Mouse (Mus musculus) hindbrain, embryonic 16.5 days (tissue): ENCODE measurements around the gene Smap2. TPM values are rescaled to one million over a fixed set of nuclear protein-coding genes. Genes with fewer than 3 reads are reported as not detected.

Source experiments
- ATAC-seq: fragments of 200-750 bp; cut with Nextera tagmentation; 2 replicates; pipeline ENCODE4 v1.8.0; 2017; ENCODE audit warnings: moderate TSS enrichment, moderate library complexity
- H3K27ac ChIP-seq: fragments of 300-500 bp; sonication (generic); 2 replicates; pipeline ENCODE4 v1.5.1; 2014; ENCODE audit warnings: low read depth, mild to moderate bottlenecking, control low read depth, low read length, moderate library complexity
- H3K27me3 ChIP-seq: fragments of 300-500 bp; sonication (generic); replicated peaks from 2 replicates; pipeline ENCODE4 v1.6.1; 2014; ENCODE audit warnings: low read length; ENCODE audit not compliant: control insufficient read depth, insufficient read depth
- H3K36me3 ChIP-seq: fragments of 300-500 bp; sonication (generic); 2 replicates; pipeline ENCODE4 v1.6.1; 2014; ENCODE audit warnings: mild to moderate bottlenecking, low read length, moderate library complexity, mixed read lengths; ENCODE audit not compliant: control insufficient read depth, insufficient read depth
- H3K4me1 ChIP-seq: fragments of 300-500 bp; sonication (generic); 2 replicates; pipeline ENCODE4 v1.6.1; 2014; ENCODE audit warnings: low read depth, low read length; ENCODE audit not compliant: control insufficient read depth, insufficient read depth
- H3K4me2 ChIP-seq: fragments of 300-500 bp; sonication (generic); 2 replicates; pipeline ENCODE4 v1.6.1; 2014; ENCODE audit warnings: mild to moderate bottlenecking, low read length, control low read depth, moderate library complexity
- H3K4me3 ChIP-seq: fragments of 300-500 bp; sonication (generic); 2 replicates; pipeline ENCODE4 v1.5.1; 2014; ENCODE audit warnings: mild to moderate bottlenecking, low read length, control low read depth, moderate library complexity
- H3K9ac ChIP-seq: fragments of 300-500 bp; sonication (generic); 2 replicates; pipeline ENCODE4 v1.6.1; 2014; ENCODE audit warnings: low read depth, mild to moderate bottlenecking, control low read depth, low read length, moderate library complexity
- H3K9me3 ChIP-seq: fragments of 300-500 bp; sonication (generic); 2 replicates; pipeline ENCODE4 v1.6.1; 2014; ENCODE audit warnings: mild to moderate bottlenecking, low read length, moderate library complexity; ENCODE audit not compliant: control insufficient read depth
- WGBS: fragments of 180-500 bp; shearing (Covaris S2); extraction: QIAGEN DNeasy Blood & Tissue Kit; methylation state at CpG from one replicate; pipeline ENCODE4 v1.1.7; 2014; 5-methylcytosine and 5-hydroxymethylcytosine counted together
- polyA plus RNA-seq: library from polyadenylated mRNA; unstranded; fragments of >200 nt; fragmentation: Nextera tagmentation; extraction: Ambion mirVana; gene quantifications from 2 replicates; pipeline ENCODE4 v1.2.1, GENCODE M21; 2015

Smap2 gene
- polyA plus RNA-seq, 1 experiment from 2014 or later: 40.9 TPM

DNA sequence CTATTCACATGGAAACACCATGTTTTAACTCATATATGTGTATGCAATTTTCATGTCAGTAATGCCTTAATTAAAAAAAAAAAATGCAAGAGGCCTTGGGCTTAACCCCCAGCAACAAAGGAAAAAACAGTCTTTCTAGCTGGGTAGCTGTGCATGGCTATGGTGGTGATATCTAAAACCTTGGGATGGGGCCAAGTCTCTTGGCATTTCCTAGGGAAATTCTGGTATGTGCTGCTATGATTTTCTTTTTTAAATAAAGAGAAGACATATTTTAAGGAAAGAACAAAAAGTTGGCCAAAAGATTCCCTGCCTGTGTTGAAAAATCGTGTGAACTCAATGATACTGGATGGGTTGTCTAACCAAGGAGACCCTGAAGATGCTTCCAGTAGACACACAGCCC lies 21.1 kb downstream of the Smap2 start:
- Histone ChIP-seq H3K4me2 (no peak overlapping the region), H3K36me3 (no peaks in the 10 kb centered on the region), H3K27ac (no peak overlapping the region), H3K4me3 (no peak overlapping the region), H3K27me3 (no peaks in the 10 kb centered on the region), H3K9me3 (no peaks in the 10 kb centered on the region), H3K4me1 (no peaks in the 10 kb centered on the region), H3K9ac (no peak overlapping the region)
- no peak for ATAC-seq
- WGBS: 74% methylated on average over 1 of the region's 1 CpGs

DNA sequence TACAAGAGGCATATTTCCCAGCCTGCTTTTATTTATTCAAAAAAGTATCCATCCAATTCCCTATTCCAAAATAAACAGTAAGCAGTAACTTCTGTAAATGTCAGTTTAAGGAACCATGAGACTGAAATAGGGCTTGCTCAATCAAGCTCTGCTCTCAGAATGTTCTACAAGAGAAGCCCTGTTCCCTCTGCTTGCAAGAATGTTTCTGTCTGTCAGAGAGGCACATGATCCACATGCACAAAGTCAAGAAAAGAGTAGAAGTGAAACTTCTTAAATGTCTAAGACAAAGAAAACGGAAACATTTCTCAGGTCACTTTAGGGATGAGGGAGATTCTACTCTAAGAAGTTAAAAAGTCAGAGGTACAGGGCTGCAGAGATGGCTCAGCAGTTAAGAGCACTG lies 24.0 kb downstream of the Smap2 start:
- Histone ChIP-seq H3K4me3 (no peak overlapping the region), H3K36me3 (no peaks in the 10 kb centered on the region), H3K9ac (no peak overlapping the region), H3K27ac (no peak overlapping the region), H3K4me2 (no peak overlapping the region), H3K4me1 (no peaks in the 10 kb centered on the region), H3K9me3 (no peaks in the 10 kb centered on the region), H3K27me3 (no peaks in the 10 kb centered on the region)
- no peak for ATAC-seq
- WGBS: 81% methylated on average over 1 of the region's 1 CpGs

DNA sequence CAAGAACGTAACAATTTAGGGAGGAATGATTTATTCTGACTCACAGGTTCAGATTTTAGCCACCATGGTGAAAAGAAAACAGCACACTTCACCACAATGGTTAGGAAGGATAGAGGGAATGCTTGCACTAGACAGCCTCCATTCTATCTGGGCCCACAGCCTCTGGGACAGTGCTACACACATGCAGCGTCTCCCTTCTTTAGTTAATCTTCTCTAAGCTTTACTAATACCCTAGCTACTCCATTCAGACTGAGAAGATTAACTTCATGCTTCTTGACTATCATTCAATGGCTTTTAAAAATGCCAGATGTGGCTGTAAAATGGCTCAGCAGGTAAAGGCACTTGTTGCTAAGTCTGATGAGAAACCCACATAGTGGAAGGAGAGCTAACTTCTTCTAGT lies 24.8 kb downstream of the Smap2 start:
- no peaks in the 10 kb centered on the region for H3K9me3 ChIP-seq
- no peak overlapping the region for H3K9ac ChIP-seq
- H3K4me3 ChIP-seq: no peak overlapping the region
- H3K27ac ChIP-seq: no peak overlapping the region
- no peaks in the 10 kb centered on the region for H3K27me3 ChIP-seq
- H3K4me1 ChIP-seq: no peaks in the 10 kb centered on the region
- H3K4me2 ChIP-seq: no peak overlapping the region
- WGBS: 80% methylated on average over 2 of the region's 2 CpGs
- no peaks in the 10 kb centered on the region for H3K36me3 ChIP-seq
- no peak for ATAC-seq

- no peaks in the 10 kb centered on the region for H3K27me3 ChIP-seq
- H3K4me1 ChIP-seq: no peaks in the 10 kb centered on the region
- no peak for ATAC-seq
- no peak overlapping the region for H3K9ac ChIP-seq
- WGBS: 87% methylated on average over 4 of the region's 4 CpGs
- H3K4me2 ChIP-seq: no peak overlapping the region
- H3K4me3 ChIP-seq: no peak overlapping the region
- peaks cover 6% of the 10 kb centered on the region for H3K36me3 ChIP-seq
- no peaks in the 10 kb centered on the region for H3K9me3 ChIP-seq
- no peak overlapping the region for H3K27ac ChIP-seq
Observed at GRCm38 (mm10) chr4:120987319-120987718, 29.7 kb downstream of the Smap2 start.

- 22% methylated on average over 6 of the region's 6 CpGs for WGBS
Observed at GRCm38 (mm10) chr4:120986446-120986845, 30.6 kb downstream of the Smap2 start.

GRCm38 (mm10) chr4:120978221-120978620 lies 38.8 kb downstream of the Smap2 start:
- Histone ChIP-seq H3K4me3 (no peak overlapping the region), H3K4me1 (no peaks in the 10 kb centered on the region), H3K9me3 (no peaks in the 10 kb centered on the region), H3K4me2 (no peak overlapping the region), H3K27ac (no peak overlapping the region), H3K36me3 (peaks cover 16% of the 10 kb centered on the region), H3K9ac (no peak overlapping the region), H3K27me3 (no peaks in the 10 kb centered on the region)
- 92% methylated on average over 3 of the region's 3 CpGs for WGBS
- ATAC-seq: no peak

More at GRCm38 (mm10) chr4:120986446-120986845, 30.6 kb downstream of the Smap2 start:
- Histone ChIP-seq H3K36me3 (peaks cover 12% of the 10 kb centered on the region), H3K4me1 (no peaks in the 10 kb centered on the region), H3K9me3 (no peaks in the 10 kb centered on the region), H3K4me3 (no peak overlapping the region), H3K27me3 (no peaks in the 10 kb centered on the region), H3K27ac (no peak overlapping the region), H3K9ac (no peak overlapping the region), H3K4me2 (no peak overlapping the region)
- ATAC-seq: peak; percentile 69

GRCm38 (mm10) chr4:120975428-120975734 lies 41.7 kb downstream of the Smap2 start:
- no peak overlapping the region for H3K4me3 ChIP-seq
- no peak for ATAC-seq
- H3K4me2 ChIP-seq: no peak overlapping the region
- 86% methylated on average over 4 of the region's 4 CpGs for WGBS
- no peaks in the 10 kb centered on the region for H3K27me3 ChIP-seq
- no peak overlapping the region for H3K9ac ChIP-seq
- H3K4me1 ChIP-seq: no peaks in the 10 kb centered on the region
- H3K27ac ChIP-seq: no peak overlapping the region
- H3K9me3 ChIP-seq: no peaks in the 10 kb centered on the region
- peaks cover 18% of the 10 kb centered on the region for H3K36me3 ChIP-seq

- Histone ChIP-seq H3K36me3 (peaks cover 18% of the 10 kb centered on the region), H3K27me3 (no peaks in the 10 kb centered on the region), H3K4me1 (no peaks in the 10 kb centered on the region), H3K4me2 (no peak overlapping the region), H3K27ac (no peak overlapping the region), H3K9me3 (no peaks in the 10 kb centered on the region), H3K9ac (no peak overlapping the region), H3K4me3 (no peak overlapping the region)
- no peak for ATAC-seq
- WGBS: 84% methylated on average over 11 of the region's 11 CpGs
Observed at GRCm38 (mm10) chr4:120974711-120975427, 42.2 kb downstream of the Smap2 start.

GRCm38 (mm10) chr4:120971842-120972241 lies 45.2 kb downstream of the Smap2 start:
- WGBS: 95% methylated on average over 8 of the region's 8 CpGs
- peaks cover 18% of the 10 kb centered on the region for H3K36me3 ChIP-seq
- H3K4me2 ChIP-seq: no peak overlapping the region

More at GRCm38 (mm10) chr4:120971842-120972241, 45.2 kb downstream of the Smap2 start:
- H3K9me3 ChIP-seq: no peaks in the 10 kb centered on the region
- H3K27ac ChIP-seq: no peak overlapping the region
- no peak overlapping the region for H3K4me3 ChIP-seq
- no peaks in the 10 kb centered on the region for H3K27me3 ChIP-seq
- no peaks in the 10 kb centered on the region for H3K4me1 ChIP-seq
- H3K9ac ChIP-seq: no peak overlapping the region
- no peak for ATAC-seq
